Mouse (Mus musculus): ENCODE data around the gene Hbq1b. TPM values are rescaled to one million over a fixed set of nuclear protein-coding genes. Genes with fewer than 3 reads are reported as not detected.

Gene Hbq1b
- total RNA-seq, 2 experiments from 2014 or later: 139 to 294 TPM

GRCm38 (mm10) chr11:32297866-32298531 lies 11.2 kb downstream of the Hbq1b start:
- ATAC-seq (replicated peaks; ENCODE audit: low FRiP score, poor library complexity, severe bottlenecking): peak; percentile 19

DNA sequence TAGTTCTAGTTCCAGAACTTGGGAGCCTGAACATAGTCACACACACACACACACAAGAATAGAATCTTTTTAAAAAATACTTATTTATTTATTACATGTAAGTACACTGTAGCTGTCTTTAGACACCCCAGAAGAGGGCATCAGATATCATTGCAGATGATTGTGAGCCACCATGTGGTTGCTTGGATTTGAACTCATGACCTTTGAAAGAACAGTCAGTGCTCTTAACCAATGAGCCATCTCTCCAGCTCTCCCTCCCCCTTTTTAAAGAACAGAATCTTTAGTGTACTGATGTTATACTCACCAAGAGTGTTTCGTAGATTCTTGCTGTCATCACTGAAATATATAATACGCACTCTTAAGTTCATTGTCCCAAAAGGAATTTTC lies 11.8 kb downstream of the Hbq1b start:
- no peak for ATAC-seq (replicated peaks; ENCODE audit: low FRiP score, poor library complexity, severe bottlenecking)

DNA sequence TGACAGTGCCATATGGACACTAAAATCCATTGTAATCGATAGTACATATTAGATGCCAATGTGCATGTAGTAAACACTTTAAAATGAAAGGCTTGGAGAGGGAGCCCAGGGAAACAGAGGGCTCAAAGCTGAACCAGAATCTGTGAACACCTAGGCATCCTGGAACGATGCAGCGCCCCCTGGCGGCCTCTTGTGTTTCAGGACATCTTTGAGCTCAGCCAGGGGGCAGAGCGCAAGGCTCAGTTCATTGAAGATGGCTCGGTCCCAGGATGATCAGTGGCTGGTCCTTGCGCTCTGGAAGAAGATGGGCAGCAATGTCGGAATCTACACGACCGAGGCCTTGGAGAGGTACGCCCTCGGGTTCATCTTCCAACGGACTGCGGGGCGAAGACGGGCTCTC lies 13.1 kb downstream of the Hbq1b start, which contains the start of gene Hbq1a:
Gene Hbq1a (plus strand): TSS at position 205 of the 400 bp plus-strand sequence.
- ATAC-seq (replicated peaks; ENCODE audit: low FRiP score, poor library complexity, severe bottlenecking): peak; percentile 10

GRCm38 (mm10) chr11:32300279-32301267 lies 13.8 kb downstream of the Hbq1b start:
- ATAC-seq (replicated peaks; ENCODE audit: low FRiP score, poor library complexity, severe bottlenecking): no peak

- ATAC-seq (replicated peaks; ENCODE audit: low FRiP score, poor library complexity, severe bottlenecking): no peak
Measured at GRCm38 (mm10) chr11:32301506-32301905, 14.7 kb downstream of the Hbq1b start.

DNA sequence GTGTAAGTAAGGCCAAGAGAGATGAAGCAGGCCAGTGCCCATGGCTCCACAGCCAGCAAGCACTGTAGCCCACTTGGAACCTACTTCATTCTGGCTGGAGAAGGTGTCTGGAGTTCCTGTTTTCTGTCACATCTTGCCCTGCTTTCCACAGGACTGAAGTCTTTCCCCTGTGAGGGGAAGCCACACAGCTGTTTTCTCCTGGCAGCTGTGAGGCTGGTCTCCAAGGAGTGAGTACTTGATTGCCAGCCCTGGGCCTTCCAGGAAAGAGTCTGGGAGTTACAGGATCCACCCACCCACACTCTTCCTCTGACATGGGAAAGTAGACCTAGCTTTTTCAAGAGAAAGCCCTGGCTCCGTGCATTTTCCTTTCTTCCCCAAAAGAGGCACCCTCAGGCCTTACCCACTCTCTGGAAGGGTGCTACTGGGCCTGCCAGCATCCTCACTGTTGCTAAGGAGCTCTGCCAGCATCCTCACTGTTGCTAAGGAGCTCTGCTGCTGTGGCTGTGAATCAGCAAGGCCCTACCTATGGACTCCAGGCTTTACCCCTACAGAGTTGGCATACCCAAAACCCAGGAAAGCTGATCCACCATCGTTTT lies 16.2 kb downstream of the Hbq1b start:
- ATAC-seq (replicated peaks; ENCODE audit: low FRiP score, poor library complexity, severe bottlenecking): no peak

DNA sequence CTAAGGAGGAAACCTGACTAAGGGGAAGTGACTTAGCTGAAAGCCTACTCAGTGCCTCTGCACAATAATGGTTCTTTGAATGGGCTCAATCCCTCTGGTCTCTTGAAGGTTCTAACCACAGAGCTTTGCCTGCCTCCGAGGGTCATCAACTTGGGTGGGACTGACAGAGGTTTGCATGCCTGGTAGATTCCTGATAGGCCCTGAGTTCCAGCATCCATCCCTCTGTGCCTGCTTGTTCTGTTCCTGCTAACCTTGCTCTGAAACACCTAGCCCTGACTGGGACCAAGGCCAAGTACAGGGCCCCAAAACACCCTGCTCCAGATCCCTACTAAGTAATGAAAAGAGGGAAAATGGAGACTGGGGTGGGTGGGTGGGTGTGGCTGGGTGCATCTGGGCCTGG lies 16.7 kb downstream of the Hbq1b start:
- no peak for ATAC-seq (replicated peaks; ENCODE audit: low FRiP score, poor library complexity, severe bottlenecking)

- 0 out of 2 replicates have a peak, but pooled peaks have one; percentile 24 for ATAC-seq (replicated peaks; ENCODE audit: low FRiP score, poor library complexity, severe bottlenecking)
Measured at GRCm38 (mm10) chr11:32307006-32307405, 20.2 kb downstream of the Hbq1b start.

DNA sequence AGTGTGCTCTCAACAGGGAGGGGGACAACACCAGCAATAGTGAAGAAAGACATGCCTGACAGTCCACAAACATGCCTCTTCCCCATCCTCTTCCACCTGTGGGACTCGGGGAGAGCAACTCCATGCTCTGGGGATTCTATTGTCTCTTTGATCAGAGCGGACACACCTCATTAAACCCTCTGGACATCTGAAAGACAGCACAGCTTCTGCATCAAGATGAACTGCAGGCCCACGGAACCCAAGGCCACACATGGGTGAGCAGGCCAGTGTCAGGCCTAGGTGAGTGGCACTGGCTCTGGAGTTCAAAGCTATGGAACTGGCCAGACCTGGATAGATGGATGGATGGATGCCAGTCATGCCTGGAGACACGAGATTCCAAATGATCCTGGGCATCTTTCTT lies 22.7 kb downstream of the Hbq1b start:
- no peak for ATAC-seq (replicated peaks; ENCODE audit: low FRiP score, poor library complexity, severe bottlenecking)

GRCm38 (mm10) chr11:32309928-32310327 lies 23.2 kb downstream of the Hbq1b start:
- ATAC-seq (replicated peaks; ENCODE audit: low FRiP score, poor library complexity, severe bottlenecking): no peak

DNA sequence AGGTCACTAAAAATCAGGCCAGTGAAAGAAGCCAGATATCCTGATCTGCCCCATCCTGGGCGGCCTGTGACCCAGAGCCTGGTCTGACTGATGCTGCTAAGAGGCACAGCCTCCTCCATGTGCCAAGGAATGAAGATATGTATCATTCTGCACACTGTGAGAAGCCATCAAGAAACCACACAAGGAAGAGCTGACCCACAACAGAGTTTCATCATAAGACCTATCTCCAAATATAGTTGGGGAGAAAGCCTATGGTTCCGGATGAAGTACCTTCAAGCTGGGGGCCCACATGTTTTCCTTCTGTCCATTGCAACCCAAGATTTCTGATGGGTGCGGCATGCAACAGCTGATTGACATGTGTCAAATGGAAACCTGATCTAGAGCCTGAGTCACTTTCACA lies 29.2 kb downstream of the Hbq1b start:
- ATAC-seq (replicated peaks; ENCODE audit: low FRiP score, poor library complexity, severe bottlenecking): no peak

- ATAC-seq (replicated peaks; ENCODE audit: low FRiP score, poor library complexity, severe bottlenecking): peak; percentile 8; the same call in 1 of the 2 replicates
Measured at GRCm38 (mm10) chr11:32320507-32321195, 33.9 kb downstream of the Hbq1b start.

DNA sequence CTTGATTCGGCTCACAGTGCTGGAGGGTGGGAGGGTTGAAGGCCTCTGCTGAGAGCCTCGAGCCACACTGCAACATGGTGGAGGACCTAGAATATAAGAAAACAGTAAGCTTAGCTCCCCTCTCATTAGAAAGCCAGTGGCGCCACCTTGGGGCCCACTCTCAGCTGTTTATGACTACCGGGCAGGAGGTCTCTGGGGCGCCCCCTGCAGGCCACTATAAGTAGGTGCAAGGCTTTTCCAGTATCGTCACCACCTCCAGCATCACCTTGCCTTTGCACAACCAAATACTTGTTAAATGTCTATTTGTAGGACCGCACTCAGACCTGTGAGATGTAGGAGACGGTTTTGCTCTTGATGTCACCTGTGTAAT lies 34.4 kb downstream of the Hbq1b start:
- ATAC-seq (replicated peaks; ENCODE audit: low FRiP score, poor library complexity, severe bottlenecking): peak; percentile 83

DNA sequence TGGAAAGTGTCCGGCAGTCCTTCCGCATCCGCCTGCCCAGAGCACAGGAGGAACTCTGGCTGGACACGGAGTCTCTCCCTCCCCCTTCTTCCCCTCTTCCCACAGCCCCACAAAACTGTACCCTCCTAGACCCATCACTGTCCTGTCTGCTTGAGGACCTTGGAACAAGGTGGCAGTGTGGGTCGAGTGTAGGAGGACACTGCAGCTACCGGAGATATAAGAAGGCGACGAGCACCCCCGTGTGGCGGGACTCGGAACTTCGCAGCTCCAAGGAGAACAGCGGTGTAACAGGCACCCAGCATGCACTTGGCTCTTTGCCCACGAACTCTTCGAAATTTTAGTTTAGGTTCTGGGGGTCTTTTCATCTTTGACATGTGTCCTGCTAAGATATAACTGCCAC lies 37.8 kb downstream of the Hbq1b start:
- peak; percentile 85 for ATAC-seq (replicated peaks; ENCODE audit: low FRiP score, poor library complexity, severe bottlenecking)

- ATAC-seq (replicated peaks; ENCODE audit: low FRiP score, poor library complexity, severe bottlenecking): no peak
Measured at GRCm38 (mm10) chr11:32331075-32331474, 44.3 kb downstream of the Hbq1b start.

DNA sequence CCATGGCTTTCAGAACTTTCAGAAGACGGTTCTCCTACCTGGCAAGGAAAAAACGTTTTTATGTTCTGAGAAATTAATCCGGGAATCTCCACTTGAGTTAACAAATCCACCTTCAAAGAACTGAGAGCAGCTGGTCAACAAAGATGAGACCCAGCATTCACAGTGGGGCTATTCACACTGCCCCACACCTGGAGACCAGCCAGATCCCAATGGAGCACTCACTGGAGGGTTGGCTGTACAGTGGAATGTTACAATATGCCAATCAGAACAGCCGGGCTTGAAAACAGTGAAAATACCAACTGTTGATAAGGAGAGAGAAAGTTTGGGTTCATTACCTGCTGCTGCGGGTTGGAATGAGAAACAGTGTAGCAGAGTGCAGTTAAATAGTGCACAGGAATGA lies 45.1 kb downstream of the Hbq1b start:
- ATAC-seq (replicated peaks; ENCODE audit: low FRiP score, poor library complexity, severe bottlenecking): no peak

- no peak; the same call in 1 of the 2 replicates for ATAC-seq (replicated peaks; ENCODE audit: low FRiP score, poor library complexity, severe bottlenecking)
Measured at GRCm38 (mm10) chr11:32333235-32333634, 46.5 kb downstream of the Hbq1b start.

DNA sequence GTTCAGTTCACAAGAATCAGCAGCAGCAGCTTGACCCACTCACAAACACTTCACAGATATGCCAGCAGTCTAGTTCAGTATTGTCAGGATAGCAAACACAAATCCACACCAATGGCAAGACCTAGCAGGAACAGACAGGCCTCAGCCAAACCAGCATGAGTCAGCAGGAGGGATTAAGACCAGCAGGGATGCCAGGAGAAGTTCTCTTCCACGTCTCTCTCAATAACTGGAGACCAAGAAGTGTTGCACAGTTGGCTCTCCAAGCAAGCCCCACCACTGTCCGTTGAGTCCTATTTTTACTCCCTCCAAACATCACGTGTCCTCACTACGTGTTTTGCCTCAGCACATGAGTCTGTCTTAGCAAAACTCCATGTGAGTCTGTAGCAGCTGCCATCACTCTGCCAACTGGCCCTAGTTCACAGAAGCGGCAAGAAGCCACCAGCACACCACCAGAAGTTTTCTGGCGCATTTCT lies 49.7 kb downstream of the Hbq1b start:
- no peak for ATAC-seq (replicated peaks; ENCODE audit: low FRiP score, poor library complexity, severe bottlenecking)
